Mouse (Mus musculus): ENCODE data around the gene Itga6.

Itga6 gene

DNA sequence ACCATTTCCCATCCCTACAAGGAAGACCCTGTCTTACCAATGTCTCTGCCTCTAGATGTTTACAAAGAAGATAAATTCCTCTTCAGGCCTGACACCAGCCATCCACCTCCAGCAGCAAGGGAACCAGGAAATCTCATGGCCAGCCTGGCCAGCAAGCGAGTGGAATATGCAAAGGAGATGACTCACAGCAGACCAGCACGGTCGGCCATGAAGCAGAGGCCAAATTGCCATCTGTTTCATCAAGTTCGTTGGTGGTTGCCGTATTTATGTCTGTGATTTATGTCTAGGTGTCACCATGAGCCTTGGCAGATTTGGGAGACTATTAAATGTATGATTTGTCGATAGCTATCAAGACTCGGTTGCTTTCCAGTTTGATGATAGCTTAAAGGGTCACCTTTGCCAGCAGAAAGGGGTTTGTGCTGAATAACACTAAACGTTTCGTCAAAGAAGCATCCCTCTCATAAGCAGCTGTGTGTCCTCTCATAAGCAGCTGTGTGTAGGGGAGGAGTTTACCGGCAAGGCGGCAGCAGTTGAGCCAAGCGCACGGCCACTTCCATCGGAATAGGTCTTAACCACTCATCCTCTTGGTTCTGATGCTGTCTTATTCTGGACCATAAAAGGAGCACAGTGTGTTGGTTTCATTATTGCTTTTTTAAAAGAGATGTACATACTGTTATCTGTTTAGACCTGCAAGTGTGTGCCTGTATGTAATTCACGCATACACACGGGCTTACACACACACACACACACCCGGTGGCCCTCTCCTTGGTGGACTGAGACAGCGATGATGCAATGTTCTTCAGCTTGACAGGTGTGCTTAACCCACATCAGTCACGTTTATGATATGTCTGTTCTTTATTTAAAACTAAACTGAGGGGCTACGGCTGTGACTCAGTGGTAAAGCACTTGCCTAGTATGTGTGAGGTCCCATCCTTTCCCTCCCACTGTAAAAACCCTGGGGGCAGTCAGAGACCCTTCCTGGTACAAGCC is 14.5 kb upstream of the Itga6 start:
- ATAC-seq (ENCODE audit: insufficient number of reproducible peaks, low FRiP score, low TSS enrichment) = no peak

DNA sequence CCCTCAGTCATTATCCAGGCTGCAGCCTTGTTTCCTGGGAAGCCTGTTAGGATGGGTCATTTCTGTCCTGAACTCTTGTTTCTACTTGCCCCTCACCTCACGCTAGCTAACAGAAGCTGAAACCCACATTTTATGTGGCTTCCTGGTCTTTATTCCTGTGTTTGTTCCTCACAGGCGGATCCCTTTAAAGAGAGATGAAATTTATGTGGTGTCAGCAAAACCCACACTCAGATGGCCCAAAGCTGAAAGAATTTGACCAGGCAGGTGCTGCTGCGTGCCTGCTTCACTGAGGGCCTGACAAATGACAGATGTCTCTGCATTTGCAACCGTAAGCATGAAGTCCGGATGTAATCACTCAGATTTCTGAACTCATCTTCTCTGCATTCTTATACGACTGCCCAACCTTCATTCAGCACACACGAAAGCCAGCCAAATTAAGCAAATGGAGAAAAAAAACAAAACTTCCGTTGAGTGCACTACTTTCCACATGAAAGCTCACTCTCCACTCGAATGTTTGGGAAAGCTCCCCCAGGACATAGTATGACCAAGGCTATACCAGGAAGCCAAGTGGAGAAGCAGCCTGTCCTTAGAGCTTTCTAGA is 10.5 kb upstream of the Itga6 start:
- ATAC-seq (ENCODE audit: insufficient number of reproducible peaks, low FRiP score, low TSS enrichment) = no peak

DNA sequence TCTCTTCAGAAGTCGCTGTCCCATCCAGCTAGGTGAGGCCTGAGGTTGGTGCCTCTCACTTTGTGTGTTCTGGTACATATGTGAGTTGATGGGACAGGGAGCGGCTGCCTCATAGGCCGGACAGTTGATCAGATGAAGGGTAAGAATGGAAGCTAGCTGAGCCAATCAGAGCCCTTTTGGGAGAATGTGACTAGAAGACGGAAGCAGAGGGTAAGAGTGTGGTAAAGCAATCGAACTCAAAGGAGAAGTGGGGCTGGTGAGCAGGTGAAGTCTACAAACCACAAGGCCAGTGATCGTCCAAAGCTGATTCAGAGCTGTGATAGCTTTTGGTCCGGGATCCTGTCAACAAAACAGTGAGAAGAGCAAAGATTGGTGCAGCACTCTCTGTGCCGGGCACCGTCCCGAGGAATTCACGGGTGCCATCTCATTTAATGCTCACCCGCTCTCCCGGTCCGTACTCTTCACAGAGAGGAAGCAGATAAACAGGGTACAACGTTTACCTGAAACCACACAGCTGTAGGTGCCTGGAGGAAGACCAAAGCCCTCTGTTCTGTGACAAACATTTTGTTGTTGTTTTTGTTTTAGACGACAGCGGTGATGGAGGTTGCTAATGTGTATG is 9.8 kb upstream of the Itga6 start:
- no peak for ATAC-seq (ENCODE audit: insufficient number of reproducible peaks, low FRiP score, low TSS enrichment)

DNA sequence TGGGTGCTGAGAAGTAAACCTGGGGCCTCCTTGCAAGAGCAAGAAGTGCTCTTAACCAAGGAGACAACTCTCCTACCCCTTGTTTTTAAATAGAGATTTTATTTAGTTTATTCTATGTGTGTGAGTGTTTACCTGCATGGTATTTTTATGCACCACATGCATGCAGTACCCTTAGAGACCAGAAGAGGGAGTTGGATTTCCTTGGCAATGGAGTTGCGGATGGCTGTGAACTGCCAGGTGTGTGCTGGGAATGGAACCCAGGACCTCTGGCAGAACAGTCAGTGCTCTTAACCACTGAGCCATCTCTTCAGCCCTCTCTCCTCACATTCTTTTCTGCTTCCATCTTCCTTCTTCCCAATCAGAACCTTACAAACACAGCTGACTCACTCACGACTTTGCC is 9.2 kb upstream of the Itga6 start:
- no peak for ATAC-seq (ENCODE audit: insufficient number of reproducible peaks, low FRiP score, low TSS enrichment)

DNA sequence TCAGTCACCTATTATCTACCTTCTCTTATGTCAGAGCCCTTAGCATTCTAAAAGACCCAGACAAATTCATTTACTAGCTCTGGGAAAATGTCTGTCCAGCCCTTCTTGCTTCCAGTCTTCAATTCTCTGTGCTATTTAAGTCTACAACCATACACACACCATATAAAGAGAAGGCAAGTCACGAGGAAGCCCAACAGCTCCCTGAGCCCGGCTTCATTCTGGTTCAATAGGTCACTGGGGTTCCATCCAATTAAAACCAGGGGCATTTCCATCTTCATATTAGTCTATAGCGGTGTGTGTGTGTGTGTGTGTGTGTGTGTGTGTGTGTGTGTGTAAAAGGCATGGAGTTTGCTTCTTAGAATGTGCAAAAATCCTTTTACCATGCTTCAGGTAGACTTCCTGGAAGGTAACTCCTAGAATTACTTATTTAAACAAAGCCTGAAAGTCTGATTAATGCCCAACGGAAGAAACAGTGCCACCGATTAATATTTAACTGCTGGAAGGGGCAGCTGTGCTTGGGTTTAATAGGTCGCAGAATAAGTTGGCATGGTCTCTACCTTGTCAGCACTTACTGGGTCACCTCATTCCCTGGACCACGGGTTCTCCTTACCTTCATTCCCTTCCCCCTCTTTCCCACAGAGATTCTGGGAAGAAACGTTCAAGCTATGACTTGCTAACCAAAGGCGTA is 6.1 kb upstream of the Itga6 start:
- no peak for ATAC-seq (ENCODE audit: insufficient number of reproducible peaks, low FRiP score, low TSS enrichment)

DNA sequence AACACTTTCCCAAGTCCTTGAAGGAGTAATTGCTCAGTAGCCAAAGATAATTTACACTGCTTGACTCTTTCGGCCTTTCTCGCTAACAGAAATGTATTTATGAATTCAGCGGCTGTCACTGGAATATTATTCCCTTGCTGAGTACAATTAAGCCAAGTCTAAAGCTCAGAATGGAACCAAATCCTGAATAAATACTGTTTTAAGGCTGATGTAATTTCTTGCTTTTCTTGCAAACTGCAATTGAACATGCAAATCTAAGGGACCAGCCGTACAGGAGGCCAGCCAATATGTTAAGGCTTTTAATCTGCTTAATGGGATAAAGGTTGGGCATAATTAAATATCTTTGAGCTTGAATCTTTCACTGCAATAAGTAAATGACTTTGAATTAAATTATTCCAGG is 2.9 kb upstream of the Itga6 start:
- no peak for ATAC-seq (ENCODE audit: insufficient number of reproducible peaks, low FRiP score, low TSS enrichment)

DNA sequence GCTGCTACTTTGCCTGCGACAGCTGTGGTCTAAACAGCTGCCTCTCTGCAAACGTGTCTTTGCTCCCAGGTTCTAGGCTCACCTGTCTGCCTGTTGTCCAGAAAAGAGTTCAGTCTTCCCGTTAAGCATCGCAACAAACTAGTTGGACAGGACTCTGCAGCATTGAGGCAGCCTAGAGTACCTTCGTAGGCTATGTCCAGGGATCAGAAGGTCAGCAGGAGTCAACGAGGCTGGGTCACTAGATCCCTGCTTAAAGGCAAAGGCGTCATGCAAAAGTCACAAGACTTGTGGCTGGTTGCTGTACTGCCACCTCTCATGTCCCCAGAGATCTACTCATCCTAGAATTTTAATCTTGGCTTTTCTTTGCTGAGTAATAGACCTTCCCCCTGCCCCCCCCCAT is 2.0 kb upstream of the Itga6 start:
- no peak for ATAC-seq (ENCODE audit: insufficient number of reproducible peaks, low FRiP score, low TSS enrichment)

DNA sequence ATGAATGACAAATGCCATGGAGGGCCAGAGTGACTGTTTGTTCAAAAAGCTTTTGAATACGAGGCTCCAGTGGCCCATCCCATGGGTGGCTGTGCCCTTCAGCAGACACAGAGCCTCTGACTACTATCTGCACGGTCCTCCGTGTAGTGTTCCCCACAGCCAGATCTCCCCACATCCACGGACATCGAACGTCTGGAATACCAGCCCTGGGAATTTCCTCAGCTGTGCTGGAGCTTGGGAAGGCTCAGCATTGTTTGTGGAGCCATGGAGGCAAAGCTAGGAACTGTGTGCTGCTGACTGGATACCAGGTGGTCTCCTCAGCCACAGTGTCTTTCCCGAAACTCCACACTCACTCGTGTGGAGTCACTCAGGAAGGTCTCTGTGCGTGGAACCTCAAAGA is 1.1 kb upstream of the Itga6 start:
- ATAC-seq (ENCODE audit: insufficient number of reproducible peaks, low FRiP score, low TSS enrichment) = no peak

DNA sequence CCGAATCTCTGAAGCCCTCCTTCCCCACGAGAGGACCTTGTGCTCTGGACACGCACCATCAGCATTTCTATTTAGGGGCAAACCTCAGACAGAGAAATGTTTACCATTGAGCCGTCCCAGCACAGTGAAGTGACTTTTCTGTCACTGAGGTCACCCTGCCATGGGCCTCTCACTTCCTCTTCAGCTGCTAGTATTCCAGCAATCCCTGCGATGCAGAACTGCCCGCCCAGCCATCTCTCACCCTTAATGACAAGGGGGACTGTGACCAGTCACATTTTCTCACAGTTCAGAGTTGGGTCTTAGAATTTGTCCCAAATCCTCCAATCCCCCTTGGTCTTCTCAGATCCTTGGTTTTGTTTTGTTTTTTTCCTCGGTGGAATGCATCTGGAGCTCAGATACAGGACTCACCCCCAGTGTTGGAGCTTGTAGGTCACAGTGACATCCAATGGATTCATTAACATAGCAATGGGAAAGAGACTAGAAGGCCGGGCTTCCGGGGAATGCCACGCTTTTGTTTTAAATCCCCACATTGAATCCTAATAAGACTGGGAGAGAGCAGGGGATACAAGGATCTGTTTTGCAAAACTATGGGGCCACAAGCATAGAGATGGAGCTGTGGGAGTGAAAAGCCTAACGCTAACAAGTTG is 432 bp upstream of the Itga6 start:
- ATAC-seq (ENCODE audit: insufficient number of reproducible peaks, low FRiP score, low TSS enrichment) = no peak

DNA sequence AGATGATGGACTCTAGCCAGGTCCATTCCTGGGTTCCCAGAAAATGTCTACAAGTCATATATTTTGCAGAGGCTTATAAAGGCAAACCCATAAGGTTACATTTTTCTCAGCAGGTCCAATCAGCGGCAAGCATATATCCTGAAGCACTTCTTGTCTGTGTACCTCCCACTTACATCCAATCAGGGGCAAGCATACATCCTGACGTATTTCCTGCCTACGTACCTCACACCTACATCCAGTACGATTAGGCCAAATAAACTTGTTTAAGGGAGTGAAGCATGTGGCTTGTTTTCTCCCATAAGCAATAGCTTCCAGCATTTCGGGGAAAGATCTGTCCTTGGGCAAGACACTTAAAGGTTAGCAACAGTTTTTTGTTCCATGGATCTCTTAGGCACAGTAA is 3.0 kb downstream of the Itga6 start:
- no peak for ATAC-seq (ENCODE audit: insufficient number of reproducible peaks, low FRiP score, low TSS enrichment)

DNA sequence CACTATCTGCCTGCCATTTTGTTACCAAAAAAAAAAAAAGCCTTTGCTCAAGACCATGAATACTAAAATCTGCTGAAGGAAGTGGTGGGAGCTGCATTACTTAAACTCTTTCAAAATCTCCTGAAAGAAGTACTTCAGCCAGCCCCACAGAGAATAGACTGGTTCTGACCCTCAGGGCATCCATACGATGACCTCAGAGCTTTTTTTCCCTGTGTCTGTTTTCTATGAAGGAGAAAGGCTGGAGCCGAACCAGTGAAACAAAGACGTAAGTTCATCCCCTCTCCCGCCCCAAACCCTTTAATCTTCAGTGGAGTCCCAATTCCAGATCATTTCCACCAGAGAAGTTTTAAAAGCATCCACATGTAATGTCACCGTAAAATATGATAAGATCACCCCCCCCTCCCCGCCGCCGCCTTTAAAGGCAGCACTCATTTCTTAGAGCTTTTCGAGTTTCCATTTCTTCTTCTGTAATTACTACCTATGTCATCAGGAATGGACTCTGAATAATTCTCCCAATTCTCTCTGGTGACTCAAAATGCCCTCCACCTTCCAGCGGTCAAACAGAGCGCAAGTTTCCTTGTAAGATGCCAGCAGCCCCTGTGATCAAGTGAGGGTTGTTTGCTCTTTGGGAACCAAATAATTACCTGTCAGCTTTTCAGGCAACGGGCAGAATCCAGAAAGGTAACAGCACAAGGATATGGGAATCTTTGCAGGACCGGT is 4.1 kb downstream of the Itga6 start:
- ATAC-seq (ENCODE audit: insufficient number of reproducible peaks, low FRiP score, low TSS enrichment) = no peak

DNA sequence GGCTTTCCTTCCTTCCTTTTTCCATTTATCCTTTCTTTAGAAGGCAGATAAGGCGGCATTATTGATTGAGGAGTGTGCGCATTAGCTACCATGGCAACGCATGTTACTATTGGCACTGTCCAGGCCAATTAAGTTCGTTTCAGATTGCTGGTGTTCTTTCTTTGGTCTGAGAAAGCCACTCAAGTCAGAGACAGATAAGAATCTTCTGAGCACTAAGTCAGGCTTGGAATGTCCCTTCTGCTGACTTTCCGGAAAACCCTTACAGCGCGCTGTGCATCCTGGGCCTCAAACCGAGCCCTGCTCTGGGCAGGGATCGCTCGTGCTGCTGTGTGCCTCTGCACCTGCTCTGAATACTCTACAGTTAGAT is 4.7 kb downstream of the Itga6 start:
- ATAC-seq (ENCODE audit: insufficient number of reproducible peaks, low FRiP score, low TSS enrichment) = no peak

DNA sequence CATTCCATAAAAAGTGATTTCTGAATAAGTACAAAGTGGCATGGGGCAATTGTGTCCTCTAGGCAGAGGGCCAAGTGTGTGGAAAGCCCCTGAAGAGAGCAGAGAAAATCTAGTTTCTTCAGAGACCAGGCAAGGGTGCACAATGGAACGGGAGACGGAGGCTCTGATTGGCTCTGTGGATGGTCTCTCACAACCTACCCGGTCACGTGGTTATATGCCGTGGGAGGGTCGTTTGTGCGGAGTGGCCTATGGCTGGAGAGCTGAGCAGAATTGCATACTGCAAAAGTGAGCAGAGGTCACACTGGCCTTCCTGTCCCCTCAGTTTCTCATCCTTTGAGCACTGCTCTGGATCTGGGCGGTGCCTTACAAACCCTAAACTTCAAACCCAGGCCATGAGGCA is 5.9 kb downstream of the Itga6 start:
- no peak for ATAC-seq (ENCODE audit: insufficient number of reproducible peaks, low FRiP score, low TSS enrichment)

DNA sequence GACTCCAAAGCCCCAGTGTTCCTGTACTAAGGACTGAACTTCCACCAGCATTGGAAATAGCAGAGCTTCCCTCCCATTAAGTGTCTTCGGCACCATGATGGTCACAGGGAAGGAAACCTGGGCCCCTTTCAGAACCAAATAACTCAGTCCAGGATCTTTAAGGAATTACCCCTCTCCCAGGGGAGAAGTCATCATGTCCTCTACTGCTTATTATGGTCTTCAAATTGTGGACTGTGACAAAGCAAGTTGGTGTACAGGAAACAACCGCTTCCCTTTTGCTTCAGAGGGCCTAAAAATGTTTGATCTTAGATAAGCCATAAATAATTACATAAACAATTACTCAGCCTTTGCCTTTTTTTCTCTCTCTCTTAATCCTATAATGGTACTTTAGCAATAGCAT is 6.4 kb downstream of the Itga6 start:
- ATAC-seq (ENCODE audit: insufficient number of reproducible peaks, low FRiP score, low TSS enrichment) = no peak

DNA sequence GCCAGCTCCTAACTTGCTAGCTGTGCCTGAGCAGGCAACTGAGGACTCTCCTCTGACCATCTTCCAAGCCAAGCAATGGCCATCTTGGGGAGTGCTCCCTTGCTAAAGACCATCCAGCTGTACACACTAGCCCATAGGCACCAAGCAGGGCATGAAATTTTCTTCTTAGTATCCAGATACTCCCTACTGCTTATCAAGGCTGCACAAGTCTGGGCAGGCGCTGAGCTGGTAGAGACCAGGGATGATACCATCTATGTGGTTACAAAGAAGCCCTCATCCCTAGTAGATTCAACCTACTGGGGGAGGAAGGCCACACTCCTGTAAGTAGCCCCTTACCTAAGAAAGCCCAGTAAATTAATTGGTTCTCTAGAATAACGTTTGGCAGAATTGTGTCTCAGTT is 7.0 kb downstream of the Itga6 start:
- ATAC-seq (ENCODE audit: insufficient number of reproducible peaks, low FRiP score, low TSS enrichment) = no peak

DNA sequence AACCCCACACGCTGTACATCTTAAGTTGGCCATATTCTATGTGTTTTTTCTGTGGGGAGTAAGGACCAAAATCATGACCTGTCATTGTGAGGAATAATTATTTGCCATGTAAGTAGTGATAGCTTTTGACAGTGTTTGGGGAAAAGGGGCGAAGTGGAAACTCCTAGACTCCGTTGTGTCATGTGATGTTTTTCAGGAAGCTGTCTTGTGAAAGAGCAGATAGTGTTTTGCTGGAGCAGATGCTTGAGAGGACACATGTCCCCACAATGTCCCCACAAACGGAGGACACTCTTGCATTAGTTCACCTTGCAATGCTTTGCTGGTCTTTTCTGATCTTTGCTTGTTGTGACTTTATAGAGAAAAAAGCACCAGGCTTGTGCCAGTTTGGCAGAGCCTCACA is 7.7 kb downstream of the Itga6 start:
- ATAC-seq (ENCODE audit: insufficient number of reproducible peaks, low FRiP score, low TSS enrichment) = no peak

DNA sequence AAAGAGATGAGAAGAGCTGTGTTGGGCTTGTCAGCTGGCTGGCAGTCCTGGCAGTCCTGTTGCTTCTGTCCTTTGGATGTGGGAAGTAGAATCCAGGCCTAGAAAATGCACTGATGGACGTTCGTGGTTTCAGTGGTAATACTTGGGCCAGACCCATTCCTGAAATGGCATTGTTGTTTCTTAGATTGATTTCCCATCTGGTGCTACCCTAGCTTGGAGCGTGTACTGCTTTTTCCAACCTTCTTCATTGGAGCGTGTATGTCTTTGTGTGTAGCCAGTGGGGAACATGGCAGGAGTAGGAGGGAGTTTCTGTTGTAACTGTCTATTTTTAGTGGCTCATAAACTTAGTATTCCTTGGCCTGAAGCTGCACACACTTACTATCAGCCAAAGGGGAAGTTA is 10.3 kb downstream of the Itga6 start:
- ATAC-seq (ENCODE audit: insufficient number of reproducible peaks, low FRiP score, low TSS enrichment) = no peak

DNA sequence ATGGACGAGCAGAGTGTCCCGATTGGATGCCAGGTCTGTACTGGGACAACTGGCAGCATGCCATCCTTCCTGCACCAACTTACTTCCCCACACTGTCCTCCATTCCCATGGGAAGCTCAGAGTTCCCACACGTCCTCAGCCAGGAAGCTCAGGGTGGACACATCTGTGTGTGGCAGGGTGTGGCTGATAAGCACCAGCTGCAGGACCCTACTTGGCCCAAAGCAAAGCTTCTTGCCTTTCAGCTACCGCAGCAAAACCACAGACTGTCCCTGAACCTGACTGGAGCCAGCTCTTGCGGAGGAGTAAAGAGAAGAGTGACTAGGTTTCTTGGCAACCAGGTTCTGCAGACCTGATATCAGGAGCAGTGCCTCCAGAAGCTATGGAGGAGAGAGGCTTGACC is 11.7 kb downstream of the Itga6 start:
- no peak for ATAC-seq (ENCODE audit: insufficient number of reproducible peaks, low FRiP score, low TSS enrichment)

DNA sequence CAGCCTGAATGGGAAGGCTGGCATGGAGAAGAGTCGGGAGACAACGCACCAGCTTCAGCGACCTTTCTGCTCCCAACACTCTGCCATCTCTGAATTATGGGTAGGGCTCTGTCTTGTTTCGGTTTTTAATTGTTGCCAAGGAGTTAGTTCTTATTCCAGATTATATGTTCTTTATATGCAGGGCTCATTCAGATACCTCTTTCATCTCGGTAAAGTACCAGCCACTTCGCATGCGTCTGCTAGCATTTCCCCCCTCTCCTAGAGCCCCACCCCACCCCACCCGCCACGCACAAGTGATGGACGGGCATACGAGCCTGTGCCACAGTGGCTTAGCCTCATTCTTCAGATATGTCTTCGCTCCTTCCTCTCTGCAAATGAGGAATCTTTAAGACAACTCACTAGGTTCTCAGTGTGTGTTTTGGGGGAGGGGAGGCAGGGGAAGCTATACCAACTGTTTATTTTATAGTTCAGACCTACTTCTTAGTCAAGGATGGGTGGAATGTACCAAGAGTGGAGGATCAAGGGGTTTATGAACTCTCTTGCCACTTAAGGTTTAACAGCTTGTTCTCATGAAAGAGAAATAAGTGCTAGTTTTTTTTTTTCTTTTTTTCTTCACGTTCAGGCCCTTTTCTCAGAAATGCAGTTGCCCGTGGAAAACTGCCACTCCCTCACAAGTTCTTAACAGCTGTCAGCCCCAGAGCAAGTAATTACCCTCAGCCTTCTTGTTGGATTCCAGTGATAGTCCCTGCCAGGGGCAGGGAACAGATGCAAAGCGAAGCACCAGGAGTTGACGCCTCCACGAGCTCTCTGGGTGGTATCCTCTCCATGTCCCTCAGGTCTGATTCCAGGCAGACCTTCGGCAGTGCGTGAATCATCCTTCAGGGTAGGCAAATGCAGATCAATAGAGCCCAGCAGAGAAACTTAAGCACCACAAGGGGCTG is 13.4 kb downstream of the Itga6 start:
- no peak for ATAC-seq (ENCODE audit: insufficient number of reproducible peaks, low FRiP score, low TSS enrichment)

All from cerebellum, adult (tissue).